Mouse (Mus musculus) ES-E14 (cell line): ENCODE results near the gene Gm45618.

Experiments used
- CHD2 ChIP-seq: IDR thresholded peaks from 2 replicates; pipeline ENCODE4 v1.6.1; 2014; ENCODE audit warnings: mild to moderate bottlenecking, low read depth, low read length, inconsistent platforms
- HCFC1 ChIP-seq: IDR thresholded peaks from 2 replicates; pipeline ENCODE4 v1.6.1; 2012; ENCODE audit warnings: low read length, inconsistent platforms, borderline replicate concordance; ENCODE audit not compliant: insufficient read depth
- MAFK ChIP-seq: IDR thresholded peaks from 2 replicates; pipeline ENCODE4 v1.6.1; 2014; ENCODE audit warnings: mild to moderate bottlenecking, low read depth, low read length, inconsistent platforms; ENCODE audit not compliant: insufficient read depth
- ZNF384 ChIP-seq: IDR thresholded peaks from 2 replicates; pipeline ENCODE4 v1.6.1; 2012; ENCODE audit warnings: low read depth, low read length, inconsistent platforms

GRCm38 (mm10) chr7:142094301-142095143 is 26.0 kb downstream of the Gm45618 start:
- TF ChIP-seq ZNF384, result no peak
- TF ChIP-seq CHD2, result no peak
- TF ChIP-seq HCFC1, result no peak
- no peak for TF ChIP-seq MAFK
